Mouse (Mus musculus): Measurements from ENCODE around the gene Nol3. TPM values are rescaled to one million over a fixed set of nuclear protein-coding genes. Genes with fewer than 3 reads are reported as not detected.
A peak's percentile ranks its signal among the peaks of the same experiment; 100 is the strongest.

Nol3 gene
- polyA plus RNA-seq, 1 experiment from 2014 or later = 4.3 TPM

GRCm38 (mm10) chr8:105269461-105269947 lies 6.4 kb upstream of the Nol3 start, which contains the start of gene Hsf4:
TSS of gene Hsf4 (plus strand) at chr8:105269801.
- DNase-seq (ENCODE audit: low spot score) (no peak), ATAC-seq (ENCODE audit: low FRiP score) (no peak)
- Histone ChIP-seq H3K36me3 (replicated peaks; ENCODE audit: control insufficient read depth, insufficient read depth) (no peaks in the 10 kb centered on the region), H3K4me3 (replicated peaks; ENCODE audit: low read length) (peak within 1 kb of the TSS; percentile 41), H3K4me2 (replicated peaks) (peak within 1 kb of the TSS; percentile 58), H3K27ac (no peak within 1 kb of the TSS), H3K9me3 (ENCODE audit: control insufficient read depth, low read length) (no peaks in the 10 kb centered on the region), H3K4me1 (replicated peaks; ENCODE audit: control insufficient read depth, insufficient read depth, low read length) (peaks cover 25% of the 10 kb centered on the region), H3K9ac (peak within 1 kb of the TSS; percentile 49), H3K27me3 (ENCODE audit: control insufficient read depth, insufficient read depth, low read length) (peaks cover 93% of the 10 kb centered on the region)
- under 1% methylated on average over 42 of the region's 42 CpGs for WGBS

- DNase-seq (ENCODE audit: low spot score) (no peak), ATAC-seq (ENCODE audit: low FRiP score) (no peak)
- H3K4me3 ChIP-seq (replicated peaks; ENCODE audit: low read length) = peak overlapping the region; percentile 41
- no peaks in the 10 kb centered on the region for H3K36me3 ChIP-seq (replicated peaks; ENCODE audit: control insufficient read depth, insufficient read depth)
- H3K27ac ChIP-seq = no peak overlapping the region
- peaks cover 27% of the 10 kb centered on the region for H3K4me1 ChIP-seq (replicated peaks; ENCODE audit: control insufficient read depth, insufficient read depth, low read length)
- peak overlapping the region; percentile 58 for H3K4me2 ChIP-seq (replicated peaks)
- H3K27me3 ChIP-seq (ENCODE audit: control insufficient read depth, insufficient read depth, low read length) = peaks cover 93% of the 10 kb centered on the region
- 2% methylated on average over 39 of the region's 39 CpGs for WGBS
- no peaks in the 10 kb centered on the region for H3K9me3 ChIP-seq (ENCODE audit: control insufficient read depth, low read length)
- no peak overlapping the region; the same call in none of the 2 replicates for H3K9ac ChIP-seq
Observed at GRCm38 (mm10) chr8:105270101-105270915, 5.6 kb upstream of the Nol3 start.

- Histone ChIP-seq H3K4me3 (replicated peaks; ENCODE audit: low read length) (0 out of 2 replicates have a peak overlapping the region, but pooled peaks have one; percentile 41), H3K4me1 (replicated peaks; ENCODE audit: control insufficient read depth, insufficient read depth, low read length) (peaks cover 32% of the 10 kb centered on the region), H3K9ac (no peak overlapping the region; the same call in 1 of the 2 replicates), H3K36me3 (replicated peaks; ENCODE audit: control insufficient read depth, insufficient read depth) (no peaks in the 10 kb centered on the region), H3K9me3 (ENCODE audit: control insufficient read depth, low read length) (no peaks in the 10 kb centered on the region), H3K4me2 (replicated peaks) (peak overlapping the region; percentile 3; the same call in 1 of the 2 replicates), H3K27me3 (ENCODE audit: control insufficient read depth, insufficient read depth, low read length) (peaks cover 93% of the 10 kb centered on the region), H3K27ac (no peak overlapping the region)
- DNase-seq (ENCODE audit: low spot score) (no peak), ATAC-seq (ENCODE audit: low FRiP score) (no peak)
- WGBS = 2% methylated on average over 11 of the region's 11 CpGs
Observed at GRCm38 (mm10) chr8:105270916-105271186, 5.1 kb upstream of the Nol3 start.

- Histone ChIP-seq H3K27me3 (ENCODE audit: control insufficient read depth, insufficient read depth, low read length) (peaks cover 99% of the 10 kb centered on the region), H3K4me3 (replicated peaks; ENCODE audit: low read length) (peak overlapping the region; percentile 38; the same call in 1 of the 2 replicates), H3K9ac (no peak overlapping the region)
Observed at GRCm38 (mm10) chr8:105275387-105275786, 553 bp upstream of the Nol3 start.

GRCm38 (mm10) chr8:105276292-105277120 lies 566 bp downstream of the Nol3 start:
- H3K36me3 ChIP-seq (replicated peaks; ENCODE audit: control insufficient read depth, insufficient read depth) = peaks cover 15% of the 10 kb centered on the region
- peaks cover 89% of the 10 kb centered on the region for H3K27me3 ChIP-seq (ENCODE audit: control insufficient read depth, insufficient read depth, low read length)
- peaks cover 20% of the 10 kb centered on the region for H3K4me1 ChIP-seq (replicated peaks; ENCODE audit: control insufficient read depth, insufficient read depth, low read length)
- peak overlapping the region; percentile 49 for H3K9ac ChIP-seq
- DNase-seq (ENCODE audit: low spot score) (no peak), ATAC-seq (ENCODE audit: low FRiP score) (peak; percentile 65)
- H3K4me2 ChIP-seq (replicated peaks) = peak overlapping the region; percentile 83
- H3K27ac ChIP-seq = no peak overlapping the region
- H3K4me3 ChIP-seq (replicated peaks; ENCODE audit: low read length) = peak overlapping the region; percentile 38
- no peaks in the 10 kb centered on the region for H3K9me3 ChIP-seq (ENCODE audit: control insufficient read depth, low read length)
- WGBS = 2% methylated on average over 30 of the region's 30 CpGs

More at GRCm38 (mm10) chr8:105275387-105275786, 553 bp upstream of the Nol3 start:
- 12% methylated on average over 11 of the region's 11 CpGs for WGBS
- no peak for DNase-seq (ENCODE audit: low spot score)
- Histone ChIP-seq H3K4me1 (replicated peaks; ENCODE audit: control insufficient read depth, insufficient read depth, low read length) (peaks cover 24% of the 10 kb centered on the region), H3K36me3 (replicated peaks; ENCODE audit: control insufficient read depth, insufficient read depth) (peaks cover 7% of the 10 kb centered on the region), H3K27ac (no peak overlapping the region), H3K9me3 (ENCODE audit: control insufficient read depth, low read length) (no peaks in the 10 kb centered on the region), H3K4me2 (replicated peaks) (peak overlapping the region; percentile 83)
- no peak for ATAC-seq (ENCODE audit: low FRiP score)

- Histone ChIP-seq H3K4me3 (replicated peaks; ENCODE audit: low read length) (peak overlapping the region; percentile 2; the same call in 1 of the 2 replicates), H3K9me3 (ENCODE audit: control insufficient read depth, low read length) (no peaks in the 10 kb centered on the region), H3K27me3 (ENCODE audit: control insufficient read depth, insufficient read depth, low read length) (peaks cover 65% of the 10 kb centered on the region), H3K27ac (no peak overlapping the region), H3K4me1 (replicated peaks; ENCODE audit: control insufficient read depth, insufficient read depth, low read length) (peaks cover 20% of the 10 kb centered on the region), H3K9ac (no peak overlapping the region), H3K36me3 (replicated peaks; ENCODE audit: control insufficient read depth, insufficient read depth) (peaks cover 34% of the 10 kb centered on the region), H3K4me2 (replicated peaks) (peak overlapping the region; percentile 39)
- peak; percentile 70 for DNase-seq (ENCODE audit: low spot score)
- WGBS = 3% methylated on average over 28 of the region's 28 CpGs
- ATAC-seq (ENCODE audit: low FRiP score) = peak; percentile 59; the same call in 1 of the 2 replicates
Observed at GRCm38 (mm10) chr8:105278911-105279334, 3.0 kb downstream of the Nol3 start.

- no peaks in the 10 kb centered on the region for H3K9me3 ChIP-seq (ENCODE audit: control insufficient read depth, low read length)
- no peak overlapping the region for H3K9ac ChIP-seq
- peaks cover 19% of the 10 kb centered on the region for H3K4me1 ChIP-seq (replicated peaks; ENCODE audit: control insufficient read depth, insufficient read depth, low read length)
- no peak overlapping the region for H3K4me3 ChIP-seq (replicated peaks; ENCODE audit: low read length)
- peaks cover 47% of the 10 kb centered on the region for H3K36me3 ChIP-seq (replicated peaks; ENCODE audit: control insufficient read depth, insufficient read depth)
- H3K4me2 ChIP-seq (replicated peaks) = no peak overlapping the region
- no peak for ATAC-seq (ENCODE audit: low FRiP score)
- DNase-seq (ENCODE audit: low spot score) = no peak
- no peak overlapping the region for H3K27ac ChIP-seq
- WGBS = 68% methylated on average over 3 of the region's 3 CpGs
- peaks cover 48% of the 10 kb centered on the region for H3K27me3 ChIP-seq (ENCODE audit: control insufficient read depth, insufficient read depth, low read length)
Observed at GRCm38 (mm10) chr8:105280567-105280966, 4.6 kb downstream of the Nol3 start.

GRCm38 (mm10) chr8:105281821-105282220 lies 5.9 kb downstream of the Nol3 start:
- WGBS = 93% methylated on average over 12 of the region's 12 CpGs
- no peak for DNase-seq (ENCODE audit: low spot score)
- H3K27me3 ChIP-seq (ENCODE audit: control insufficient read depth, insufficient read depth, low read length) = peaks cover 37% of the 10 kb centered on the region
- no peak overlapping the region for H3K4me2 ChIP-seq (replicated peaks)
- peaks cover 22% of the 10 kb centered on the region for H3K4me1 ChIP-seq (replicated peaks; ENCODE audit: control insufficient read depth, insufficient read depth, low read length)
- H3K9ac ChIP-seq = no peak overlapping the region
- no peak overlapping the region for H3K27ac ChIP-seq
- H3K36me3 ChIP-seq (replicated peaks; ENCODE audit: control insufficient read depth, insufficient read depth) = peaks cover 57% of the 10 kb centered on the region
- H3K9me3 ChIP-seq (ENCODE audit: control insufficient read depth, low read length) = no peaks in the 10 kb centered on the region
- ATAC-seq (ENCODE audit: low FRiP score) = no peak
- no peak overlapping the region for H3K4me3 ChIP-seq (replicated peaks; ENCODE audit: low read length)

GRCm38 (mm10) chr8:105282239-105282638 lies 6.3 kb downstream of the Nol3 start:
- WGBS = 90% methylated on average over 4 of the region's 4 CpGs
- DNase-seq (ENCODE audit: low spot score) (no peak), ATAC-seq (ENCODE audit: low FRiP score) (no peak)
- peaks cover 33% of the 10 kb centered on the region for H3K27me3 ChIP-seq (ENCODE audit: control insufficient read depth, insufficient read depth, low read length)
- H3K36me3 ChIP-seq (replicated peaks; ENCODE audit: control insufficient read depth, insufficient read depth) = peaks cover 57% of the 10 kb centered on the region
- H3K27ac ChIP-seq = no peak overlapping the region
- H3K4me2 ChIP-seq (replicated peaks) = no peak overlapping the region
- H3K4me1 ChIP-seq (replicated peaks; ENCODE audit: control insufficient read depth, insufficient read depth, low read length) = peaks cover 26% of the 10 kb centered on the region
- H3K9me3 ChIP-seq (ENCODE audit: control insufficient read depth, low read length) = no peaks in the 10 kb centered on the region
- H3K4me3 ChIP-seq (replicated peaks; ENCODE audit: low read length) = no peak overlapping the region
- no peak overlapping the region for H3K9ac ChIP-seq

All from hindbrain, embryonic 14.5 days (tissue).